Mouse (Mus musculus): ENCODE results near the gene Dnajb12.

Dnajb12 gene

GRCm38 (mm10) chr10:59879255-59880028 lies at the start of gene Dnajb12:
Gene Dnajb12 (plus strand): TSS chr10:59879556.
- DNase-seq: peak; percentile 95

- no peak for DNase-seq
Measured at GRCm38 (mm10) chr10:59829886-59830285, 49.5 kb upstream of the Dnajb12 start.

- DNase-seq: no peak
Measured at GRCm38 (mm10) chr10:59831950-59832349, 47.4 kb upstream of the Dnajb12 start.

GRCm38 (mm10) chr10:59835301-59836155 lies 43.8 kb upstream of the Dnajb12 start:
- no peak for DNase-seq

- DNase-seq: no peak
Measured at GRCm38 (mm10) chr10:59837490-59837889, 41.9 kb upstream of the Dnajb12 start.

GRCm38 (mm10) chr10:59841434-59841833 lies 37.9 kb upstream of the Dnajb12 start:
- no peak for DNase-seq

GRCm38 (mm10) chr10:59843125-59843524 lies 36.2 kb upstream of the Dnajb12 start:
- no peak for DNase-seq

- DNase-seq: no peak
Measured at GRCm38 (mm10) chr10:59844686-59845085, 34.7 kb upstream of the Dnajb12 start.

GRCm38 (mm10) chr10:59846416-59846815 lies 32.9 kb upstream of the Dnajb12 start:
- no peak for DNase-seq

- DNase-seq: no peak
Measured at GRCm38 (mm10) chr10:59848079-59848877, 31.1 kb upstream of the Dnajb12 start.

GRCm38 (mm10) chr10:59848953-59849352 lies 30.4 kb upstream of the Dnajb12 start:
- DNase-seq: no peak

- no peak for DNase-seq
Measured at GRCm38 (mm10) chr10:59849371-59849770, 30.0 kb upstream of the Dnajb12 start.

- DNase-seq: no peak
Measured at GRCm38 (mm10) chr10:59857157-59857556, 22.2 kb upstream of the Dnajb12 start.

GRCm38 (mm10) chr10:59860684-59861083 lies 18.7 kb upstream of the Dnajb12 start:
- DNase-seq: no peak

- no peak for DNase-seq
Measured at GRCm38 (mm10) chr10:59861201-59861600, 18.2 kb upstream of the Dnajb12 start.

- no peak for DNase-seq
Measured at GRCm38 (mm10) chr10:59862816-59863440, 16.4 kb upstream of the Dnajb12 start.

GRCm38 (mm10) chr10:59863620-59864019 lies 15.7 kb upstream of the Dnajb12 start:
- DNase-seq: no peak

GRCm38 (mm10) chr10:59864232-59864875 lies 15.0 kb upstream of the Dnajb12 start:
- DNase-seq: peak; percentile 55

GRCm38 (mm10) chr10:59864884-59865726 lies 14.3 kb upstream of the Dnajb12 start:
- peak; percentile 93 for DNase-seq

- DNase-seq: no peak
Measured at GRCm38 (mm10) chr10:59868266-59868665, 11.1 kb upstream of the Dnajb12 start.

- no peak for DNase-seq
Measured at GRCm38 (mm10) chr10:59870038-59870437, 9.3 kb upstream of the Dnajb12 start.
